Mouse (Mus musculus): ENCODE results near the gene Entpd3.
"Not testable (repeated sequence)": the region's sequence is repeated elsewhere in the genome, so short reads cannot be mapped to it uniquely, and the experiment has no call there.

The Entpd3 gene

GRCm38 (mm10) chr9:120533446-120533950 lies 6.1 kb upstream of the Entpd3 start:
- DNase-seq (ENCODE audit: low spot score), result not testable (repeated sequence)

GRCm38 (mm10) chr9:120541411-120541810 lies 1.8 kb downstream of the Entpd3 start:
- DNase-seq (ENCODE audit: low spot score), result no peak

GRCm38 (mm10) chr9:120542241-120542640 lies 2.6 kb downstream of the Entpd3 start:
- DNase-seq (ENCODE audit: low spot score), result no peak

GRCm38 (mm10) chr9:120545994-120546393 lies 6.4 kb downstream of the Entpd3 start:
- DNase-seq (ENCODE audit: low spot score), result no peak

- no peak for DNase-seq (ENCODE audit: low spot score)
Measured at GRCm38 (mm10) chr9:120546482-120546881, 6.9 kb downstream of the Entpd3 start.

- no peak for DNase-seq (ENCODE audit: low spot score)
Measured at GRCm38 (mm10) chr9:120547026-120547668, 7.5 kb downstream of the Entpd3 start.

- no peak for DNase-seq (ENCODE audit: low spot score)
Measured at GRCm38 (mm10) chr9:120550778-120551177, 11.2 kb downstream of the Entpd3 start.

GRCm38 (mm10) chr9:120563590-120563989 lies 24.0 kb downstream of the Entpd3 start:
- no peak for DNase-seq (ENCODE audit: low spot score)

- DNase-seq (ENCODE audit: low spot score), result no peak
Measured at GRCm38 (mm10) chr9:120564247-120564646, 24.6 kb downstream of the Entpd3 start.

- DNase-seq (ENCODE audit: low spot score), result no peak
Measured at GRCm38 (mm10) chr9:120566384-120566783, 26.8 kb downstream of the Entpd3 start.

- DNase-seq (ENCODE audit: low spot score), result no peak
Measured at GRCm38 (mm10) chr9:120568917-120569316, 29.3 kb downstream of the Entpd3 start.

- DNase-seq (ENCODE audit: low spot score), result no peak
Measured at GRCm38 (mm10) chr9:120569721-120570333, 30.2 kb downstream of the Entpd3 start.

- DNase-seq (ENCODE audit: low spot score), result no peak
Measured at GRCm38 (mm10) chr9:120570334-120570725, 30.7 kb downstream of the Entpd3 start.

GRCm38 (mm10) chr9:120570741-120571592 lies 31.3 kb downstream of the Entpd3 start, which contains the start of gene Rpl14:
Rpl14 (plus strand) TSS chr9:120571444.
- DNase-seq (ENCODE audit: low spot score), result peak; percentile 98

GRCm38 (mm10) chr9:120571593-120572385 lies 32.2 kb downstream of the Entpd3 start:
- DNase-seq (ENCODE audit: low spot score), result no peak

- DNase-seq (ENCODE audit: low spot score), result no peak
Measured at GRCm38 (mm10) chr9:120575748-120576661, 36.4 kb downstream of the Entpd3 start.

- DNase-seq (ENCODE audit: low spot score), result no peak
Measured at GRCm38 (mm10) chr9:120576662-120577013, 37.0 kb downstream of the Entpd3 start.

GRCm38 (mm10) chr9:120577133-120577651 lies 37.6 kb downstream of the Entpd3 start:
- peak; percentile 86 for DNase-seq (ENCODE audit: low spot score)

GRCm38 (mm10) chr9:120577706-120578405 lies 38.2 kb downstream of the Entpd3 start:
- no peak for DNase-seq (ENCODE audit: low spot score)

GRCm38 (mm10) chr9:120578701-120579100 lies 39.1 kb downstream of the Entpd3 start:
- no peak for DNase-seq (ENCODE audit: low spot score)

Measured in spleen, adult 12 weeks (tissue).